Mouse (Mus musculus) lung, embryonic 16.5 days (tissue): ENCODE measurements at regions not wholly inside any gene's neighbourhood (a gene's known extent, or its start where the extent isn't known, plus 50 kb on each side); places are given as distances from the start of the nearest gene placed in this dataset.
"Not testable (repeated sequence)": the region's sequence is repeated elsewhere in the genome, so short reads cannot be mapped to it uniquely, and the experiment has no call there.

Experiments
- ATAC-seq: fragments of 200-750 bp; cut with Nextera tagmentation; 2 replicates; pipeline ENCODE4 v1.8.0; 2017; ENCODE audit warnings: low read depth, mild to moderate bottlenecking, moderate library complexity
- H3K27ac ChIP-seq: fragments of 300-500 bp; sonication (generic); 2 replicates; pipeline ENCODE4 v1.5.1; 2014; ENCODE audit warnings: mild to moderate bottlenecking, control low read depth, low read length
- H3K27me3 ChIP-seq: fragments of 300-500 bp; sonication (generic); 2 replicates; pipeline ENCODE4 v1.6.1; 2014; ENCODE audit warnings: low read depth, low read length, mixed read lengths; ENCODE audit not compliant: control insufficient read depth, insufficient read depth
- H3K36me3 ChIP-seq: fragments of 300-500 bp; sonication (generic); 2 replicates; pipeline ENCODE4 v1.6.1; 2014; ENCODE audit warnings: low read length; ENCODE audit not compliant: control insufficient read depth, insufficient read depth
- H3K4me1 ChIP-seq: fragments of 300-500 bp; sonication (generic); replicated peaks from 2 replicates; pipeline ENCODE4 v1.6.1; 2014; ENCODE audit warnings: low read length, mixed read lengths; ENCODE audit not compliant: control insufficient read depth, insufficient read depth
- H3K4me2 ChIP-seq: fragments of 300-500 bp; sonication (generic); 2 replicates; pipeline ENCODE4 v1.6.1; 2014; ENCODE audit warnings: low read depth, low read length, control low read depth
- H3K4me3 ChIP-seq: fragments of 300-500 bp; sonication (generic); 2 replicates; pipeline ENCODE4 v1.5.1; 2014; ENCODE audit warnings: mild to moderate bottlenecking, low read length, control low read depth
- H3K9ac ChIP-seq: fragments of 300-500 bp; sonication (generic); 2 replicates; pipeline ENCODE4 v1.6.1; 2014; ENCODE audit warnings: low read length, control low read depth
- H3K9me3 ChIP-seq: fragments of 300-500 bp; sonication (generic); 2 replicates; pipeline ENCODE4 v1.6.1; 2016; ENCODE audit warnings: low read length; ENCODE audit not compliant: control insufficient read depth
- WGBS: fragments of 180-500 bp; shearing (Covaris S2); extraction: QIAGEN DNeasy Blood & Tissue Kit; methylation state at CpG from one replicate; pipeline ENCODE4 v1.1.7; 2014; 5-methylcytosine and 5-hydroxymethylcytosine counted together

DNA sequence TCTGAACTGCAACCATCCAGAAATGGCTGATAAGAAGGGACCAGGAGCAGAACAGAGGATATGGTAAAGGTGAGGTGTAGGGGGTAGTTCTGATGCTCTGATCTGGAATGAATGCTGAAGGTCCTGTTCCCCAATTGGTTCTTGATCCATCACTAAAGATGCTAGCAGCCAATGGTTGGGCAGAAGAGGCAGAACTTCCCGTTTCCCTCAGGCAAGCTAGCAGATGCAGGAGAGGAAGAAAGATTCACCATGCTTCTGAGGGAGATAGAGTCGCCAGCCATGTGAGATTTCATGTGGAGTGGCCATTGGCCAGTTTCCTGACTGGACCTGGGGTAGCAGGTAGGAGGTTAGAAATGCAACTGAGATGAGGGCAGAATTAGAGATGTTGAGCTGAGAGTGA, 394.6 kb downstream of the Ptpru start:
- Histone ChIP-seq H3K9ac (no peak overlapping the region), H3K27me3 (no peaks in the 10 kb centered on the region), H3K27ac (no peak overlapping the region), H3K36me3 (no peaks in the 10 kb centered on the region), H3K9me3 (no peaks in the 10 kb centered on the region), H3K4me1 (no peaks in the 10 kb centered on the region), H3K4me3 (no peak overlapping the region), H3K4me2 (no peak overlapping the region)
- no peak for ATAC-seq
- WGBS, result 81% methylated on average over 2 of the region's 2 CpGs

DNA sequence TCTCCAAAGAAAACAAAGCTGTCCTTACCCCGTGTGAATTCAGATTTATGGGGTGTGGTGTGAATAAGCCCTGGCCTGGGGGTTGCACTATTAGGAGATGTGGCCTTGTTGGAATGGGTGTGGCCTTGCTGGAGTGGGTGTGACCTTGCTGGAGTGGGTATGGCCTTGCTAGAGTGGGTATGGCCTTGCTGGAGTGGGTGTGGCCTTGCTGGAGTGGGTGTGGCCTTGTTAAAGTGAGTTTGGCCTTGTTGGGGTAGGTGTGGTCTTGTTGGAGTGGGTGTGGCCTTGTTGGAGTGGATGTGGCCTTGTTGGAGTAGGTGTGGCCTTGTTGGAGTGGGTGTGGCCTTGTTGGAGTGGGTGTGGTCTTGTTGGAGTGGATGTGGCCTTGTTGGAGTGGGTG, 387.8 kb downstream of the Ptpru start:
- H3K36me3 ChIP-seq, H3K27ac ChIP-seq, H3K9ac ChIP-seq, H3K4me2 ChIP-seq, H3K4me3 ChIP-seq, H3K27me3 ChIP-seq, H3K9me3 ChIP-seq, ATAC-seq, H3K4me1 ChIP-seq: not testable (repeated sequence)
- 44% methylated on average over 1 of the region's 1 CpGs for WGBS

DNA sequence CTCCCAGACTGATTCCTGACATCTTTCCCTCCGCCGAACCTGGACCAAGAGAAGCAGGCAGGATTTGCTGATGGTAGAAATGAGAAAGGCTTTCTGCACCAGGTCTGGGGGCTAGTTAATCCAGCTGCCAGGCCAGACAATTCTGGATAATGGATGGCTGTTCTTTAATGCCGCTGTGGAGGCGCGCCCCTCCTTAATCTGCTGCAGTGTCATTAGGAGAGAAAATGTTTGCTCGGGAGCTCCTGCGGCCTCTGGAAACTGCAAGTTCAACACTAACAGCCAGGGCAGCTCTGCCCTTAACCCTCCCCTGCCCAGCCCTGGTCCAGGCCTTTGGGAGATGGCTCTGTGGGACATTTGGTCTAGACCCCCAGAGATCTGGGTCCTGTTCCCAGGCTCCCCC, 380.5 kb downstream of the Ptpru start:
- Histone ChIP-seq H3K4me1 (no peaks in the 10 kb centered on the region), H3K36me3 (no peaks in the 10 kb centered on the region), H3K9me3 (no peaks in the 10 kb centered on the region), H3K9ac (no peak overlapping the region), H3K27me3 (no peaks in the 10 kb centered on the region), H3K4me3 (no peak overlapping the region), H3K4me2 (no peak overlapping the region), H3K27ac (no peak overlapping the region)
- no peak for ATAC-seq
- WGBS, result 13% methylated on average over 7 of the region's 7 CpGs

DNA sequence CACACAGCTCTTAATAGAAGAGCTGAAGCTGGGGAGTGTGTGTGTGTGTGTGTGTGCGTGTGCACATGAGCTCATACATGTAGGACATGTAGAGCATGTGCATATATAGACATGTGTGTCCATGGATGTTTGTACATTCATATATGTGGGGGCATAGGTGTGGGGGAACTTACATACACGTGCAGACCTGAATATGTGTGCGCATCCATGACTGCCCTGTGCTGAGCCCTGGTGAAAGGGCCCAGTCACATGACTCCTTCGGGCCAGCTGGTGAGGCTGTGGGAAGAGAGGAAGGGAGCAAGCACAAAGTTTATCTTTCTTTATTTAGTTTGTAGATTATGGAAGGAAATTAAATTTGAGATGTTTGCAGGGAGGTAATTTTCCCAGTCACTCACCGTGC, 378.3 kb downstream of the Ptpru start:
- WGBS, result 67% methylated on average over 5 of the region's 5 CpGs
- no peak for ATAC-seq
- H3K27me3 ChIP-seq, result no peaks in the 10 kb centered on the region

DNA sequence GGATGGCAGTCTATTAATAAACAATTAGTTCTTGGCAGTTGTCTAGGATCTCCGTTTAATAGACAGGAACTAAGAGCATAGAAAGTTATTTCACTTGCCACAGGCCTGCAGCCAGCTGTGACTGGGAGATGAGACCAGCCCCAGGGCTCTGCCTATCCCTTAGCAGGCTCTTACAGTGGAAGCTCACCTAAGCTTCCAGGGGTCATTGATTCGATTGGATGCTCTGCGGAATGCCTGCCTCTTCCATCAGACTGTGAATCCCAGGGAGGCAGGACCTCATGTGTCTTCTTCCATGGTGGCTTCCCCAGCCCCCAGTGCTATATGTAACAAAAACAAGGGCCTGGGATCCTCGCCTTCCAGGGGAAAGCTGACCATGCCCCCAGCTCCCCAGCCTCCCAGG, 376.8 kb downstream of the Ptpru start:
- Histone ChIP-seq H3K4me2 (no peak overlapping the region), H3K27me3 (no peaks in the 10 kb centered on the region), H3K4me3 (no peak overlapping the region), H3K27ac (no peak overlapping the region), H3K9me3 (peaks cover 6% of the 10 kb centered on the region; the same call in 1 of the 2 replicates), H3K36me3 (no peaks in the 10 kb centered on the region), H3K4me1 (no peaks in the 10 kb centered on the region), H3K9ac (no peak overlapping the region)
- 46% methylated on average over 4 of the region's 4 CpGs for WGBS
- no peak for ATAC-seq

More for the DNA sequence above, 378.3 kb downstream of the Ptpru start:
- H3K36me3 ChIP-seq, result no peaks in the 10 kb centered on the region
- H3K4me3 ChIP-seq, result no peak overlapping the region
- no peaks in the 10 kb centered on the region for H3K4me1 ChIP-seq
- H3K27ac ChIP-seq, result no peak overlapping the region
- H3K9me3 ChIP-seq, result no peaks in the 10 kb centered on the region
- H3K9ac ChIP-seq, result no peak overlapping the region
- no peak overlapping the region for H3K4me2 ChIP-seq

DNA sequence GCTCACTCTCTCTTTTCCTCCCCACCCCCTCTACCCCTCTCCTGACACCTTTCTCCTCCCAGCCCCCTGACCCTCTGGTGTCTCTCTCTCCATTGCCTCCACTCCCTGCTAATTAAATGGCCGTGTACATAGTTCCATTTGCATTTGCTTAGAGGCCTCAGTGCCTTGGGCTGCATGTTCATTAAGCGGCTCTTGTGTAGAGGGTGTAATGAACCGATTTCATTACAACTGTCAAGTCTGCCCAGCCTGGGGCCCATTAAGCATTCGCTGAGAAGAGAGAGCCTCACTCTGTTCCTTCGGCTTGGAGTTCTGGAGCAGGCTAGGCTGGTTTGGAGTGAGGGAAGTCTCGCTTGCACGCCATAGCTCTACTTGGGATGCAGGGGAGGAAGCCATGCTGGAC, 376.4 kb downstream of the Ptpru start:
- H3K4me1 ChIP-seq, result no peaks in the 10 kb centered on the region
- no peak overlapping the region for H3K9ac ChIP-seq
- H3K4me3 ChIP-seq, result no peak overlapping the region
- H3K27ac ChIP-seq, result no peak overlapping the region
- 69% methylated on average over 7 of the region's 7 CpGs for WGBS
- H3K36me3 ChIP-seq, result no peaks in the 10 kb centered on the region
- H3K4me2 ChIP-seq, result no peak overlapping the region
- no peak for ATAC-seq
- H3K9me3 ChIP-seq, result peaks cover 6% of the 10 kb centered on the region; the same call in 1 of the 2 replicates
- H3K27me3 ChIP-seq, result no peaks in the 10 kb centered on the region

DNA sequence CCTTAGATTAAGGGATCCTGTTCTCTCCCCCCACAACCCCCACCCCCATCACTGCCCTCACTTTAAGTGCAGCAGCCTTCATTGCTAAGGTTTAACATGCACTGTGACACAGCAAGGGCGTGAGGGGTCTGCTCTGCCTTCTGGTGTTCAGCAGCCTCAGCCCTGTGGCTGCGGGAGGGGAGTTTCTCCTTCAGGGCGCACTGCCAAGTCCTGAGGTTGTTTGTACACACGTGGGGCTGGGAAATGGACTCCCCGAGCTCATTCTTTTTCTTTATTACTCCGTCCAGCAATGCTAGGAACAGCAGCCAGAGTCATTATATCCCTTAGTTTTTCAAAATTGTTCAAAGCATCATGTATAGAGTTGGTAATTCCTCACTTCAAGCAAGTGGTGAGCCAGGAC, 363.1 kb downstream of the Ptpru start:
- Histone ChIP-seq H3K9me3 (no peaks in the 10 kb centered on the region), H3K9ac (no peak overlapping the region), H3K36me3 (no peaks in the 10 kb centered on the region), H3K27me3 (no peaks in the 10 kb centered on the region), H3K4me3 (no peak overlapping the region), H3K27ac (no peak overlapping the region), H3K4me2 (no peak overlapping the region), H3K4me1 (no peaks in the 10 kb centered on the region)
- WGBS, result 20% methylated on average over 6 of the region's 6 CpGs
- ATAC-seq, result no peak

DNA sequence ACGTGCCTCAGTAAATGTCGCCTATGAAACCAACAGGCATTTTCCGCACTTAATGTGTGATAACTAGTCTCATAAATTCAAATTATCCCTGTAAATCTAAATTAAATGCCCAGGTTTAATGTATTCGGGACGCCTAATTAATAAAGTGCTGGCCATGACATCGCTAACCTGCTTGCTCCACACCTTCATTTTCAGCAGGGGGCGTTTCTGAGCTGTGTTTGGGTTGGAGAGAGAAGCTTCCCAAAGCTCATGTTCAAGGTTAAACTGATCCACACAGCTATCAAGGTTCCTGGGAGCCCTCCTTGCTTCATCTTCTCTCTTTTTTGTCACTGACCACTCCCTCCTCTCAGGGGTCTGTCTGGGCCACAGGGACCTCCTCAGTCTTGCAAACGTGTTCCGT, 359.2 kb downstream of the Ptpru start:
- no peak overlapping the region for H3K27ac ChIP-seq
- no peak for ATAC-seq
- no peak overlapping the region for H3K9ac ChIP-seq
- no peak overlapping the region for H3K4me2 ChIP-seq
- H3K4me1 ChIP-seq, result no peaks in the 10 kb centered on the region
- no peaks in the 10 kb centered on the region for H3K27me3 ChIP-seq
- no peak overlapping the region for H3K4me3 ChIP-seq
- H3K36me3 ChIP-seq, result no peaks in the 10 kb centered on the region
- WGBS, result 62% methylated on average over 9 of the region's 9 CpGs
- no peaks in the 10 kb centered on the region for H3K9me3 ChIP-seq

DNA sequence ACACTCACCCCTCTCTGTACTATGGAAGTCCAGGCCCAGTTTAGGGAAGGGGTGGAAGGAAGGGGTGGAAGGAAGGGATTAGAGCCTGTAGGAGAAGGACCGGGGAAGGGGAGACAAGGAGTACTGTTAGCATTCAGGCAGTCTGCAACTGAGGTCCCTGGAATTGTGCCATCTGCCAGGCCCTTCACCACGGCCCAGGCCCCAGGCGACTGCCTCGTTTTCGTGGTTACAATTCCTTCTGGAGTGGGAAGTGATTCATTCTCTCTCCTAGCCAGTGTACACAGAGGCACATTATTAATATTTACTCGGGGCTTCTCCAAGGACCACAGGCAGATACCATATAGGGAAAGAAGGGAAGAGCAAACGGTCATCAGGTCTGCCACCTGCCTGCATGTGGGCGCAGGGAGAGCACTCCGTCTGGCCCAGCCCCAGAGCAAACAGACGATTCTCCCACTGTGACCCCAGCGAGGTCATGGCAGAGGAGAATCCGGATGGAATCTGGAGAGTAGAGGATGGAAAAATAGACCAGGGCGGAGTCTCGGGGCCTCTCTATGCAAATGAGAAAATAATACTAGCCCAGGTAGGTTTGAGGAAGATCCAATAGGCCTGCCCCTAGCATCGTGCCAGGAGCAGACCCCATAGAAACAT, 354.0 kb downstream of the Ptpru start:
- no peak overlapping the region for H3K27ac ChIP-seq
- no peak overlapping the region for H3K4me3 ChIP-seq
- H3K9ac ChIP-seq, result no peak overlapping the region
- WGBS, result 34% methylated on average over 15 of the region's 15 CpGs
- no peaks in the 10 kb centered on the region for H3K9me3 ChIP-seq
- H3K27me3 ChIP-seq, result no peaks in the 10 kb centered on the region
- H3K4me2 ChIP-seq, result no peak overlapping the region
- no peaks in the 10 kb centered on the region for H3K36me3 ChIP-seq
- peak; percentile 30; the same call in 1 of the 2 replicates for ATAC-seq
- peaks cover 3% of the 10 kb centered on the region; the same call in 1 of the 2 replicates for H3K4me1 ChIP-seq
